Mouse (Mus musculus) forebrain, postnatal 0 days (tissue): ENCODE results near the gene Man2a2. TPM values are rescaled to one million over a fixed set of nuclear protein-coding genes. Genes with fewer than 3 reads are reported as not detected.

Experiments used
- ATAC-seq: fragments of 200-750 bp; cut with Nextera tagmentation; 2 replicates; pipeline ENCODE4 v1.8.0; 2017; ENCODE audit warnings: mild to moderate bottlenecking, moderate library complexity
- DNase-seq: peaks from one replicate; pipeline ENCODE4 v3.0.0-alpha.2; 2015
- H3K27ac ChIP-seq: fragments of 300-500 bp; sonication (generic); 2 replicates; pipeline ENCODE4 v1.5.1; 2014; ENCODE audit warnings: low read depth, mild to moderate bottlenecking, antibody characterized with exemption, low read length, moderate library complexity, mixed read lengths
- H3K27me3 ChIP-seq: fragments of 300-500 bp; sonication (generic); 2 replicates; pipeline ENCODE4 v1.6.1; 2014; ENCODE audit warnings: mild to moderate bottlenecking, low read length, mixed read lengths; ENCODE audit not compliant: insufficient read depth
- H3K36me3 ChIP-seq: fragments of 300-500 bp; sonication (generic); 2 replicates; pipeline ENCODE4 v1.6.1; 2014; ENCODE audit warnings: mild to moderate bottlenecking, moderate library complexity; ENCODE audit not compliant: insufficient read depth
- H3K4me1 ChIP-seq: fragments of 300-500 bp; sonication (generic); 2 replicates; pipeline ENCODE4 v1.6.1; 2014; ENCODE audit warnings: antibody characterized with exemption; ENCODE audit not compliant: insufficient read depth
- H3K4me2 ChIP-seq: fragments of 300-500 bp; sonication (generic); 2 replicates; pipeline ENCODE4 v1.6.1; 2014; ENCODE audit warnings: low read depth, mild to moderate bottlenecking, moderate library complexity
- H3K4me3 ChIP-seq: fragments of 300-500 bp; sonication (generic); 2 replicates; pipeline ENCODE4 v1.5.1; 2014; ENCODE audit warnings: low read depth, low read length, mixed read lengths
- H3K9ac ChIP-seq: fragments of 300-500 bp; sonication (generic); 2 replicates; pipeline ENCODE4 v1.6.1; 2014; ENCODE audit warnings: mild to moderate bottlenecking
- H3K9me3 ChIP-seq: fragments of 300-500 bp; sonication (generic); 2 replicates; pipeline ENCODE4 v1.6.1; 2016; ENCODE audit warnings: low read length
- CTCF ChIP-seq: sonication (generic); IDR thresholded peaks from 2 replicates; pipeline ENCODE4 v1.5.1; 2016; ENCODE audit warnings: antibody characterized with exemption, control low read depth, low read depth
- WGBS: fragments of 180-500 bp; shearing (Covaris S2); extraction: QIAGEN DNeasy Blood & Tissue Kit; methylation state at CpG from one replicate; pipeline ENCODE4 v1.1.7; 2014; 5-methylcytosine and 5-hydroxymethylcytosine counted together
- polyA plus RNA-seq: library from polyadenylated mRNA; unstranded; fragments of >200 nt; fragmentation: Nextera tagmentation; extraction: Ambion mirVana; gene quantifications from 2 replicates; pipeline ENCODE4 v1.2.1, GENCODE M21; 2015
- total RNA-seq: library from RNA; depleted of rRNA; stranded (reverse); fragments of >200 nt; gene quantifications from 2 replicates; pipeline ENCODE4 v1.2.3, GENCODE M21; 2014; rRNA removed

Man2a2 gene
- total RNA-seq, result 49.4 and 54.8 TPM in 2 replicates
- 6.5 and 12.0 TPM in 2 replicates for polyA plus RNA-seq

DNA sequence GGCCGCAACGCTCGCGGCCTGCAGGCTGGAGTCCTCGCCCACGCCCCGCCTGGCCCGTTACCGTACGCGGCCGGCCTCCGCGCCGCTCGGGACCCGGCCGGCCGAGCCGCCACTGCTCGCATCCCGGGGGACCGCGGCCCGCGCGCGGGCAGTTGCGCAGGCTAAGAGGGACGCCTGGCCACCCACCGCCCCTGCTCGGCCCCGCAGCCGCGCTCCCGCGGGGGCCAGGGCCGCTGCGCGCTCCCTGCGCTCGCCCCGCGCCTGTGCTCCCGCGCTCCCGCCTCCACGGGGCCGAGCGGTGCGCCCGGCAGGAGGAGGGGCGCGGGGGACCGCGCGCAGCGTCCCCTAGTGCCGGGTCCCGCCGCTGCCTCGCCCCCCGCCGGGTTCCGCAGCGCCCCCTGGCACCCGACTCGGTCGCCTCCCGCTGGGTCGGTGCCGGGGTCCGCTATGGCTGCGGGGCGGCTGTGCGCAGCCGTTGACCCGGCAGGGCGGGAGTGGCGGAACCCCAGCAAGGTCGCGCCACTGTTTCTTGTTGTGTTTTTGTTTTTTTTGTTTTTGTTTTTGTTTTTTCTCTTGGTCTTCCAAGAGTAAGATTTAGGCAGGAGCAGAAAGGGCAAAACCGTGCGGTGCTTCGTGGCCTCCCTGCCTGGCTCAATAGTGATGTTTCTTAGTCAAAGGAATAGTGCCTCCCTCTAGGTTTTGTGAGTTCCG, at the start of gene Man2a2:
Man2a2 (minus strand) TSS at position 335 of the 711 bp plus-strand sequence.
- Histone ChIP-seq H3K4me2 (peak within 1 kb of the TSS; percentile 49), H3K36me3 (peaks cover 25% of the 10 kb centered on the region), H3K9me3 (no peaks in the 10 kb centered on the region), H3K4me3 (peak within 1 kb of the TSS; percentile 84), H3K27me3 (no peaks in the 10 kb centered on the region), H3K4me1 (no peaks in the 10 kb centered on the region), H3K27ac (peak within 1 kb of the TSS; percentile 85), H3K9ac (peak within 1 kb of the TSS; percentile 86)
- peak; percentile 89 for ATAC-seq
- TF ChIP-seq CTCF, result peak; percentile 77
- DNase-seq, result peak; percentile 91
- 3% methylated on average over 74 of the region's 86 CpGs for WGBS

- DNase-seq (no peak), ATAC-seq (no peak)
- 82% methylated on average over 4 of the region's 4 CpGs for WGBS
- H3K9me3 ChIP-seq, result no peaks in the 10 kb centered on the region
- no peak overlapping the region for H3K9ac ChIP-seq
- H3K36me3 ChIP-seq, result no peaks in the 10 kb centered on the region
- no peak for TF ChIP-seq CTCF
- no peak overlapping the region for H3K4me2 ChIP-seq
- H3K4me1 ChIP-seq, result 0 out of 2 replicates have a peak, but pooled peaks cover 4% of the 10 kb centered on the region
- no peak overlapping the region for H3K27ac ChIP-seq
- no peak overlapping the region for H3K4me3 ChIP-seq
- H3K27me3 ChIP-seq, result no peaks in the 10 kb centered on the region
Observed at GRCm38 (mm10) chr7:80420586-80420985, 49.4 kb upstream of the Man2a2 start.

GRCm38 (mm10) chr7:80419278-80419677, 48.1 kb upstream of the Man2a2 start:
- ATAC-seq, result no peak
- Histone ChIP-seq H3K4me3 (no peak overlapping the region), H3K4me2 (no peak overlapping the region), H3K27me3 (no peaks in the 10 kb centered on the region), H3K9me3 (no peaks in the 10 kb centered on the region), H3K4me1 (0 out of 2 replicates have a peak, but pooled peaks cover 4% of the 10 kb centered on the region), H3K27ac (no peak overlapping the region), H3K9ac (no peak overlapping the region), H3K36me3 (no peaks in the 10 kb centered on the region)
- WGBS, result 64% methylated on average over 3 of the region's 3 CpGs
- TF ChIP-seq CTCF, result no peak
- DNase-seq, result no peak

GRCm38 (mm10) chr7:80418036-80418435, 46.9 kb upstream of the Man2a2 start:
- no peak overlapping the region for H3K4me3 ChIP-seq
- no peak overlapping the region for H3K9ac ChIP-seq
- no peak for TF ChIP-seq CTCF
- H3K27ac ChIP-seq, result no peak overlapping the region
- H3K9me3 ChIP-seq, result no peaks in the 10 kb centered on the region
- H3K27me3 ChIP-seq, result no peaks in the 10 kb centered on the region
- H3K4me2 ChIP-seq, result no peak overlapping the region
- DNase-seq (no peak), ATAC-seq (no peak)
- H3K4me1 ChIP-seq, result 0 out of 2 replicates have a peak, but pooled peaks cover 2% of the 10 kb centered on the region
- WGBS, result 76% methylated on average over 3 of the region's 3 CpGs
- no peaks in the 10 kb centered on the region for H3K36me3 ChIP-seq

DNA sequence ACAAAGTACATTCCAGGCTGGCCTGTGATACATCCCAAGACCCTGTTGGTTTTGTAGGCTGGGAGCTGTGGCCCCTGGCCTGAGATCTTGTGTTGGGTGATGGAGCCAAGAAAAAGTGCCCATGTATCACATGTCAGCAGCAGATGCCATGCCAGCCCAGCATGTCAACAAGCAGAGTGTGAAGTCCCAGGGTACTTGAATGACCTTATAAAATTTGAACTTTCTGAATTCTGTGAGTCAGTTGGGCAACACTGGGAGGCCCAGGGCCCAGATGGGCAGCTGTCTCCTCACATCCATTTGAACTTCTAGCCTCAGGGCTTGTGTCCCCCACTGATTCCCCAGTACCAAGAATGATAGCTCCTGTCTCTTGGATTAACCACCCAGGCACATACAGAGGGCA, 46.4 kb upstream of the Man2a2 start:
- H3K4me3 ChIP-seq, result no peak overlapping the region
- H3K27ac ChIP-seq, result no peak overlapping the region
- no peak for TF ChIP-seq CTCF
- no peak for ATAC-seq
- H3K4me2 ChIP-seq, result no peak overlapping the region
- DNase-seq, result no peak
- H3K4me1 ChIP-seq, result no peaks in the 10 kb centered on the region
- H3K9me3 ChIP-seq, result no peaks in the 10 kb centered on the region
- H3K9ac ChIP-seq, result no peak overlapping the region
- no peaks in the 10 kb centered on the region for H3K36me3 ChIP-seq
- no peaks in the 10 kb centered on the region for H3K27me3 ChIP-seq

DNA sequence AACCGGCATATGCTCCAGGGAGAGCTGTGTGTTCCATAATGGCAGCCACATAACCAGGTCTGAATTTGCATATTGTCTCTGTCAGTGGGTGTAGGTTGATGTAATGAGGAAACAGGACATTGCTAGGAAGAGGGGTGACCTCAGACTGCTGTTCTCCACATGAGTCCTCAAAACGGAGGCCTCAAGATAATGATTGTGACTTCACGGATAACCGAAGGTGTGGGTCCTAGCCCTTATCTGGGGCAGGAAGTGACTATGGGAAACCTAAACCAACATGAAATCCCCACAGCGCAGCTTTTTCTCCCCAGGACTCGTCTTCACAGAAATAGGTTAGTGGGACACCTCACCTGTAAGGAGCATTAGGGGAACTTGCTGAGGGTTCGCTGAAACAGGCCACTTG, 45.8 kb upstream of the Man2a2 start:
- Histone ChIP-seq H3K9ac (no peak overlapping the region), H3K36me3 (no peaks in the 10 kb centered on the region), H3K4me2 (no peak overlapping the region), H3K4me3 (no peak overlapping the region), H3K27ac (no peak overlapping the region), H3K4me1 (no peaks in the 10 kb centered on the region), H3K27me3 (no peaks in the 10 kb centered on the region), H3K9me3 (no peaks in the 10 kb centered on the region)
- no peak for TF ChIP-seq CTCF
- 93% methylated on average over 7 of the region's 7 CpGs for WGBS
- DNase-seq (no peak), ATAC-seq (no peak)

DNA sequence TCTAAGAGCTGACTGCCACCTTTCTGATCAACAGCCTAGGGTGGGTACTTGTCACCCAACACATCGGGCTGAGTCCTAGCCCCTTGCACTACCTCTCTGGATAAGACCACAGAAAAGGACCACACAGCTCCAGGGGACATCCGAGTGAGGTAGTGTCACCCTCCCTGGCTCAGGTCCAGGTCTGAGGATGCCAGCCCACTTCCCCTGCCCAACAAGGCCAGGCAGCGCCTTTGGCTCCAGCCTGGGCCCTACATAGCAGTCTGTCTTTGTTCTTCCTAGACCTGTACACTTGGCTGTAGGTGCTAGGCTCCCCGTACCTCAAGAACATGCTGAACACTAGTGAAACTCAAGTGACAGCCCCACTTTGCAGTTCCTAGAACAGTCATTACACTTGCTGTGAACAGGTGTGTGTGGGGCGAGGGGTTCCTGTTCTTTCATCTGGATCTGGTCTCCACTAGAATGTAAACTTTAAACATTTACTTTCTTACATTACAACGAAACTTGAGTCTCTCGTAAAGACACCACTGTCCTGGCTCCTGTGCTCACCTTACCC, 43.2 kb upstream of the Man2a2 start:
- Histone ChIP-seq H3K4me2 (no peak overlapping the region), H3K4me3 (no peak overlapping the region), H3K27me3 (no peaks in the 10 kb centered on the region), H3K27ac (no peak overlapping the region), H3K36me3 (no peaks in the 10 kb centered on the region), H3K4me1 (no peaks in the 10 kb centered on the region), H3K9ac (no peak overlapping the region), H3K9me3 (no peaks in the 10 kb centered on the region)
- ATAC-seq (no peak), DNase-seq (no peak)
- 82% methylated on average over 7 of the region's 7 CpGs for WGBS
- no peak for TF ChIP-seq CTCF
